ENCODE assay signal across 8 mouse cellular contexts in genomic region chr5:49284776-49285175, GRCm38 (mm10).
DNase-seq lines count a peak whose midpoint lies in the region; ATAC-seq lines count a peak whose summit lies in the region.

No protein-coding gene starts in this region.

- intact Hi-C loops in heart, postnatal 14 days (cut with DNase I): no loop called here

- WGBS in forebrain, embryonic 16.5 days: 10% methylated on average over 6 of the region's 6 CpGs
- 20% methylated on average over 6 of the region's 6 CpGs for WGBS in midbrain, embryonic 10.5 days
- 77% methylated on average over 6 of the region's 6 CpGs for whole genome bisulfite sequencing in heart, embryonic 10.5 days

- H3K36me3 ChIP-seq in forebrain, embryonic 16.5 days (ENCODE audit: control insufficient read depth, insufficient read depth): no peaks in the 10 kb centered on the region
- no peaks in the 10 kb centered on the region for H3K36me3 ChIP-seq in midbrain, embryonic 10.5 days
- no peaks in the 10 kb centered on the region for H3K36me3 ChIP-seq in heart, embryonic 10.5 days

- ATAC-seq in forebrain, embryonic 16.5 days: 0 out of 2 replicates have a peak, but pooled peaks have one; percentile 54

- peak overlapping the region; percentile 35 for H3K4me3 ChIP-seq in forebrain, embryonic 16.5 days (replicated peaks; ENCODE audit: low read length)
- peak overlapping the region; percentile 46 for H3K4me3 ChIP-seq in midbrain, embryonic 10.5 days
- H3K4me3 ChIP-seq in heart, embryonic 10.5 days: no peak overlapping the region

- H3K9me3 ChIP-seq in forebrain, embryonic 16.5 days (ENCODE audit: control insufficient read depth, low read length): no peaks in the 10 kb centered on the region
- H3K9me3 ChIP-seq in midbrain, embryonic 10.5 days (replicated peaks): no peaks in the 10 kb centered on the region
- no peaks in the 10 kb centered on the region for H3K9me3 ChIP-seq in heart, embryonic 10.5 days

- no peak overlapping the region for H3K9ac ChIP-seq in forebrain, embryonic 16.5 days (replicated peaks; ENCODE audit: low read depth, low read length)

- H3K4me2 ChIP-seq in forebrain, embryonic 16.5 days (ENCODE audit: low read length): peak overlapping the region; percentile 63

- peaks cover 17% of the 10 kb centered on the region for H3K4me1 ChIP-seq in forebrain, embryonic 16.5 days (replicated peaks; ENCODE audit: control insufficient read depth, insufficient read depth, low read length)
- peaks cover 32% of the 10 kb centered on the region for H3K4me1 ChIP-seq in midbrain, embryonic 10.5 days
- H3K4me1 ChIP-seq in heart, embryonic 10.5 days: no peaks in the 10 kb centered on the region

- H3K27me3 ChIP-seq in forebrain, embryonic 16.5 days (replicated peaks; ENCODE audit: control insufficient read depth, insufficient read depth, low read length): no peaks in the 10 kb centered on the region
- no peaks in the 10 kb centered on the region for H3K27me3 ChIP-seq in midbrain, embryonic 10.5 days (ENCODE audit: low read depth, poor library complexity, severe bottlenecking)
- no peaks in the 10 kb centered on the region for H3K27me3 ChIP-seq in heart, embryonic 10.5 days (ENCODE audit: insufficient read depth, poor library complexity, severe bottlenecking)

- H3K27ac ChIP-seq in forebrain, embryonic 16.5 days (ENCODE audit: low read length): no peak overlapping the region
- peak overlapping the region; percentile 71 for H3K27ac ChIP-seq in midbrain, embryonic 10.5 days (replicated peaks)
- H3K27ac ChIP-seq in heart, embryonic 10.5 days: no peak overlapping the region

- DNase-seq in heart, adult 11 months: peak; percentile 79
- DNase-seq in heart, postnatal 14 days: no peak
- peak; percentile 41 for DNase-seq in brain, adult 2 months (ENCODE audit: low read depth, low spot score)
- peak; percentile 27 for DNase-seq in midbrain, embryonic 10.5 days (ENCODE audit: low spot score)
- no peak for DNase-seq in testis, postnatal 14 days (ENCODE audit: low spot score)
- no peak for DNase-seq in heart, embryonic 10.5 days (ENCODE audit: low spot score)
- DNase-seq in adipocyte (ENCODE audit: low spot score): no peak

Comparison
In these comparisons a context has a peak if more than half of its experiments do, and no peak if none do; other contexts are left out.
1. DNase-seq: peak in heart, adult 11 months (single experiment), brain, adult 2 months (single experiment) and midbrain, embryonic 10.5 days (single experiment); none in heart, postnatal 14 days (0 of 2), testis, postnatal 14 days (single experiment), heart, embryonic 10.5 days (single experiment) and adipocyte (single experiment).